Mouse (Mus musculus) WW6 (cell line): ENCODE data around the gene F11r.

Experiments used
- DNase-seq: peaks from one replicate; pipeline ENCODE4 v3.0.0-alpha.2; 2013; ENCODE audit warnings: low read depth, low spot score

Gene F11r

DNA sequence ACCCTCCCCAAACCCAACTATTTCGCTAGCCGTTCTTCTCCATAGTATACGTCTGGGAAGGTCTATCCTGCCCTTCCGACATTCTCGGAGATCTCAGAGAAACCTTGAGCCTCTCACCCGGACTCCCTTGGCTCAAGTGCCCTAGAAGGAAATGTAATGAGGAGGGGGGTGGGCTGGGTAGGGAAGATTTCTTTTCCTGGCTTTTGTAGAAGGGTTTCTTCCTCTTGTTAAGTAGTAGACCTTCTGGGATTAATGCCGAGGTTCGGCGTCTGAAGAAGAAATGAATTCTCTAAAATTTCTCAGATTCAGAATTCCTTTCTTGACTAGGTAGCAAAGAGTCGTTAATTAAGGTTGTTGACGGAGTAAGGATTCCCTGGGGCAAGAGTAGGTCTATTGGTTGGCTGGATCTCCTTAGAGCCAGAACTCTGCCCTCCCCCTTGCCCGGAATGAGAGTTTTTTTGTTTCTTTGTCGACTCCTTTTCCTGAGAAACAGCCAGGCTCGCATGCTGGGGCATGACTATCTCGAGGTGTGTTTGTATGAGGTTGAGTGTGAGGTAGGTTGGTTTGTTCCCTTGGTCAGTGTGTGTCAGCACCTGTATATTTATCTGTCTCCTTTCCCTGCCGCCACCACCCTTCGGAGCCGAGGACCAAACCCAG is 807 bp downstream of the F11r start:
- DNase-seq: no peak

DNA sequence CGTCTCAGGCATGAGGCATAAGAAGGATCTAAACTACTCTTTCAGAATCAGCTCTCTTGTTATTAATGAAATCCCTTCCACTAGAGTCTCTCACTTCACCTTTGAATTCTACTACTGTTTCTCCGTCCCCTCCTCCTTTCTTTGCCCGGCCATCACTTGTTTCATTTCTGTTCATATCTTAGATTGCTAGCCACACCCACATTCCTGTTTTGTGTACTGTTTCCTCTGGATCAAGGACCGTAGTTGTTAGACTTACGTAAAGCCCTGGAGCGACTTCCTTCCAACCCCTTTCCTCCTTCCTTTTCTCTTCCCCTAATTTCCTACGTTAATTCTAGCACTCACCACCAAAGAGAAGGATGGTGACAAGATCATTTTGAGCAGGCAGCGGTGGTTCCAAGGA is 1.7 kb downstream of the F11r start:
- no peak for DNase-seq

DNA sequence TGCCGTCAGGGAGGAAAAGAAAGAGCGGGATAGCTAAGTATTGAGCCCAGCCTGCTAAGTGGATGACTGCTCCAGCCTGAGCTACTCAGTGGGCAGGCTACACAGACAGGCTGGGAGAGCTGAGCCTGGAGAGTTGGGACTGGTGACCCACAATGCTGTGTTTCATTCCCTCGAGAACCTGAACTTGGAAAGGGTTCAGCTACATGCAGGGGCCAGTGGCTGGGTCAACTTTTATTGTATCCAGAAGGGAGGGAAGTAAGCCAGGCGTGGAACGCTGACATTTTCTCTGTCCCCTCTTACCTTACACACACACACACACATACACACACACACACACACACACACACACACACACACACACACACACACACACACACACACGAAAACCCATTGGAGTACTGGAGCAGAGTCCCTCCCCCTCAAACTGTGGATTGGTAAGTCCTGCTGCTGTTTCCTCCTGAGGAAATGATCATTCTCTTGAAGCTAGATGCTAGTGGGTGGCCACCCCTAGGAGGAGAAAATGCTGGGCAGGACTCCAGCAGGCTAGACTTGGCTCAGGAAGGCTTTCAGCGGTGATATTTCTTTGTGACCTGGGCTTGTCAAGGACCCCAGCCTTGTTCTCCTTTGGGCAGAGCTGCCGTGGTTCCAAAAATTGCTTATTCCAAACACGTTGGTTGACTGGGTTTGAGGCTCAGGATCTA is 2.8 kb downstream of the F11r start:
- no peak for DNase-seq

DNA sequence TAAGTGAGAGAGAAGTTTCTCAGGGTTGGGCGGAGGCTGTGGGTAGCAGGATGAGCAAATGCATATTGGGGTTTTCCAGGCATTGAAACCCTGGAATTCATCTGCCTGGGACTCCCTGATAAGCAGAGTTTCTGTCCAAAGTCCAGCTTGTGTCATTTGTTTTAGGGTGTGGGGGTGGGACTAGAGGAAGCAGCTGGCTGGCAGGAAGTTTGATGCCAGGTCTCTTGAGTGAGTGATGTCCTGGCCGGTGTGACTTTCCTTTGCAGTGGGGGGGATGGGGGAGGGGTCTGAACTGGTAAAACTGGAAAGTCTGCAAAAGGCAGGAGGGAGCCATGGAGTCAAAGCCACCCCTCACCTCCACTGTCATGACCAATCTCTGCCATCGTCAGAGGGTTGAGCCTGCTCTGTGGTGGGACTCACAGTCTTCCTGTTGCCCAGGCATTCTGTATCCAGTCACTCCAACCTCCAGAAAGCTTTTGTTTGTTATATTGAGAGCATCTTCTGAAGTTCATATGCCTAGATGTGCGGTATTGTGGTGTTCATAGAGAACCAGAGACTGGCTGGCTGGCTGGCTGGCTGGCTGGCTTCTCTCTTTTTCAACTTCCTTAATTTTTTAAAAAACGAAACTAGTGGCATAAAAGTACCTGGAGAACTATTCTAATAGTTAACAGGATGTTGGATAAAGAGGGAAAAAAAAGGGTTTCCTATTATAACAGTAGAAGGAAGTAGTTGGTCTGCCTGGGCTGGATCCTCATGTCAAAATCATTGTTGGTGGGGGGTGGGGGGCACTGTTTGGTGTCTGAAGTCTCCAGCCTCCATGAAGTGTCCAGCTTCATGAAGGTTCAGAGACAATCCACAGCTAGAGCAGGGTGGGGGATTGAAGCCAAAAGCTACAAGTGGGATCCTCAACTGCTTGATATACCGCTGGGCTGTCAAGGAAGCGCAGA is 4.4 kb downstream of the F11r start:
- DNase-seq: no peak

DNA sequence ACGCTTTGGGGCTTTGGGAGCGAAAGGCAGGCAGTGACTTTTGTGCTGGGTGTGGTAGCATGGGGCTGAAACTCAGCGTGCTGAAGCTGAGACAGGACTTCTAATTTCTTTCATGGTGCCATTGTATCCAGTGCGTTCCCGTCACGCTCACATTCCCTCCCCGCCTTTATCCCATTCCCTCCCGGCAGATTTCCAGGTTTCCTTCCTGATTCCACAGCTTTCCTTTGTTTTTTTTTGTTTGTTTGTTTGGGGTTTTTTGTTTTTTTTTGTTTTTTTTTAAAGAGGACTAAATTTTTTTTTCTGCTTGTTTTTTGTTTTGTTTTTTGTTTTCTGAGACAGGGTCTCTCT is 5.1 kb downstream of the F11r start:
- no peak for DNase-seq

DNA sequence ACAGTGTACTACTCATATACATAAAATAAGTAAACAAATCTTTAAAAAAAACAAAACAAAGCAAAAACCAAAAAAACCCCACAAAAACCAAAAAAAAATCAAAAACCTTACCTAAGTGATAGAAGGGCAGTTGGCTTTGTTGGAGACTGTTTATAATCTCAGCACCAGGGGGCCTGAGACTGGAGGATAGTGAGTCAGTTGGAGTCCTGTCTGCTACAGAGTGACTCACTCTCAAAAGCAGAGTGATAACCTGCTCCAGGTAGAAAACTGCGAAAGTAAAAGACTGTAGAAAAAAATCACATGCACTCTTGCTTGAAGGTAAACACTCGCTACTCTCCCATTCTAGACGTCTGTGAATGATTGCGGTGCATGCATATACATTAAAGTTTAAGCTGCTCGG is 7.7 kb downstream of the F11r start:
- no peak for DNase-seq

DNA sequence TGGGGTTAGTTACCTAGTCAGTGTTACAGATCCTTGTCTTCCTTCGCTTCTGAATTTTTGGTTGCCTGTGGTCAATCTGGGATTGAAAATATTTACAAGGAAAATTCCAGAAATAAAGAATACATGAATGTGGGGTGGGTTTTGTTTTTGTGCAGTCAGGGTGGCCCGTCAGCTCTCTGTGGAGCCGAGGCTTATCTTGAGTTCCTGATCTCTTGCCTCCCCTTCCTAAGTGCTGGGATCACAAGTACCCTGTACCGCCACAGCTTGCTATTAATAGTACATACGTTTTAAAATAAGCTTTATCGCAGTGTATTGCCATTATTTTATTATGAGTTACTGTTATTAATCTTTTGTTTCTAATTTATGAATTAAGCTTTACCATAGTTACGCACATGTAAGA is 9.5 kb downstream of the F11r start:
- no peak for DNase-seq

DNA sequence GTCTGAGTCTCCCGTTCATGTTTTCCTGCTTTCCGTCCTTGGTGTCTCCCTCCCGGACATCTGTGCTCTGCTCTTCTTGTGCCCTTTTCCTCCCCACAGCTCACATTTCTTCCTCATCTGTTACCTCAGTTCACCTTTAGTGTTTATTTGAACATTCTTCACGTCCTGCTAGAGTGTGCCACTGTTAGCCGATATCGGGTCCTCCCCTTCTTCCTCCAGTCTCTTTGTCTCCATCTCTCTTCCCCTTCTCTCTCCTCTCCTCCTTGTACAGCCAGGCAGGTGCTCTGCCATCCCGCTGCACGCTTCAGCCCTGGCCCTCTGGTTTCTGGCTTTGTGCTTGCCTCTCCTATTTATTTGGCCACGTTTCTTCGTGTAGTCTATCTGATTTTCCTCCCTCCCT is 10.4 kb downstream of the F11r start:
- no peak for DNase-seq

DNA sequence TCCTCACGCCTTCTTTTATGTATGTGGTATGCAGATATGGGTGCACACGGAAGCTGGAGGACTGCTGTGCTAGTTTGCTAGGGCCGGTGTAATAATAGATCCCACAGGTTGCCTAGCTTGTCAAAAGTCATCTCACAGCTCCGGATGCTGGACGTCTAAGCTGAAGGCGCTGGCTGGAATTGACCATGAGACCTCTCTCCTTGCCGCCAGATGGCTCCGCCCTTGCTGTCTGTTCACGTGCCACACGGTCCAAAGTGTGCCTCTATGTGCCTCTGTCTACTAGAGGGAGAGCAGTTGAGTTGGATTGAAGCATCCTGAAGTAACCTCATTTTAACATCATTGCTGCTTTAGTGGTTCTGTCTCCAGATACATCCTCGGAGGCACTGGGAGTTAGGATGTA is 12.7 kb downstream of the F11r start:
- DNase-seq: no peak

DNA sequence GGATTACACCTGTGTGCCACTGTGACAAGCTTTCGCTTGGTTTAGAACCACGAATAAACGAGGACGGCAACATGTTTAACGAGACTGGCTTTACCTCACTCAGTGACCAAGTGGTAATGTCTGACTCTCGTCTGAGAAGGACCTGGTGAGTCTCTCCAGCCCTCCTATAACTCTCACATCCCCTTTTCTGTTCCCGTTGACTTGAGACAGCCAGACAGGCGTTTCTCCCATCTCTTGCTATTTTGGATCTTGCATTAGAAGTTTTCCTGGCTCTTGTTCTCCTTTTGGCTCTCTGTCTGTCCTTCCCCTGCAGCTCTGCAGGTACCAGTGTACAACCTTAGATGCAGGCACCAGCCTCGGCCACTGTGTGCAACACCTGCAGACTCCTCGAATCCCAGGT is 13.7 kb downstream of the F11r start:
- no peak for DNase-seq

DNA sequence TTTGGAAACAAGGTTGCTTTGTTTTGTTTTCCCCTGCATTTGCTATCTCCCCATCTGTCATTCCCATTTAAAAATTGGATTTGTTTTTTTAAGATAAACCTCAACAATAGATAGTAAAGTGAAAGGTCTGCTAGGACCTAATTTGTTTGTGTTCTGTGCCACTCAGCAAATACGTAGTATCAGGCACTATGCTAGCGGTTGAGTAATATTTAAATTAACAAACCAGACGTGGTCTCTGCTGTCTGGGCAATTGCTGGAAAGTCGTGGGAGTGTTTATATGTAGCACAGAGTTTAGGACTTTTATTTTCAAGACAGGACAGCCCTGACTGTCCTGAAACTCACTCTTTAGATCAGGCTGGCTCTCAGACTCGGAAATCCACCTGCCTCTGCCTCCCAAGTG is 15.2 kb downstream of the F11r start:
- no peak for DNase-seq

DNA sequence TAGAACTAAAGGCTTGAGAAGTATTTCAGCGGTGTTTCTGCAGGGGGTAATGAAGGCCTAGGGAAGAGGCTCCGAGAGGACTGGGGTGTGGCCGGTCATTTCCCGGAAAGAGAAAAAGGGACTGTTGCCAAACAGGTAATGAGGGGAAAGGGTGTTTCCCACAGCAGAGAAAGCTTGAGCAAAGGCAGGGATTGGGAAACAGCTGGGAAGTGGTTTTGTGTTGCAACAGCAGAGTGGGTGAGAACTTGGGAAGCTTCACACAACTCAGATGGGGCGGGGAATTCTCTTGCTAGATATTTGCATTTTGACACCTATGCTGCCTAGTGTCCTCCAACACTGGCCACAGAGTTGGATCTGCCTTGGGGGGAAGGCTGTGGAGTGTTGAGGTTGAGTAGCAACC is 15.6 kb downstream of the F11r start:
- DNase-seq: no peak

DNA sequence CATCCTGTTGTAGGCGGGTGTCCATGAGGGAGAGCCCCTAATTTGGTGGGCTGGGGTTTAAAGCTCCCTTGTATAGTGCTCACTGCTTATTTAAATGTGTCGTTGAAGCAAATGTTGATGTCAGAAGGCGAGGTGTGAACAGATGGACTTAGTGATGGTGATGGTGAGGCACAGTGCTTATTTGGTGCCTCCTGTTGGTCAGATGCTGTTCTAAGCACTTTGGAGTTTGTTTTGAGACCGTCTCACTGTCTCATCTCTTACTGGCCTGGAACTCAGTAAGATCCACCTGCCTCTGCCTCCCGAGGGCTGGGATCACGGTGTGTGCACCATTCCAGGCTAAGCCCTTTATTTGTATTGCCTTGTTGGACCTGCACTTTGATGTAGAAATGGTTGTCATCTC is 17.6 kb downstream of the F11r start:
- no peak for DNase-seq

DNA sequence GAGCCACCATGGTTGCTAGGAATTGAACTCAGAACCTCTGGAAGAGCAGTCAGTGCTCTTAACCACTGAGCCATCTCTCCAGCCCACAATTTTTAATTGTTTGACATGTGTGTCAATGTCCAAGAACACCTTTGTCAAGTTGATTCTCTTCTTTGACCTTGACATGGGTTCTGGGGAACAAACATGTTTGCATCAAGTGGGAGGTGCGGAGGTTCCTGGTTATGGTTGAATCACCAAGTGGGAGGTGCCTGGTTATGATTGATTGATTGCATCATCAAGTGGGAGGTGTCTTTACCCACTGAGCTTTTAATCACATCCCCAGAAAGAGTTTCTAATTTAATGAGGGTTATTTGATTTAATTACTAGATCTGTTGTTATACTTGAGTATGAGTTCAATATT is 20.2 kb downstream of the F11r start:
- DNase-seq: no peak

DNA sequence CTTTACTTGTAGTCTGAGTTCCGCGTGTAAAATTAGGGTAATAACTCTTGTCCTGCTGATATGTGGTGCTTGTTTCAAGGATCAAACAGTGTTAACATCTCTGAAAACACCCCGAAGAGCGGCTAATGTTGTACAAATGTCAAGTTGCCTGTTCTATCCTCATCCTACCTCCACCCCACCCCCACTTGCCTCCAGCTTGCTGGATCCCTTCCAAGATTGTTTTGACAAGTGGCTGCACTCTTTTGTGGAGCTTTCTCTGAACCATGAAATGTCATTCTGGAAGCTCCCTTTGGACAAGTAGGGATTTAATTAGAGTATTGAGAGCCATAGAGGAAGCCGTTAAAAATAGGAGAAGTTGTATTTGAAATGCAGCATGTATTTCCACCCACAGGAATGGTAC is 22.5 kb downstream of the F11r start:
- DNase-seq: no peak

DNA sequence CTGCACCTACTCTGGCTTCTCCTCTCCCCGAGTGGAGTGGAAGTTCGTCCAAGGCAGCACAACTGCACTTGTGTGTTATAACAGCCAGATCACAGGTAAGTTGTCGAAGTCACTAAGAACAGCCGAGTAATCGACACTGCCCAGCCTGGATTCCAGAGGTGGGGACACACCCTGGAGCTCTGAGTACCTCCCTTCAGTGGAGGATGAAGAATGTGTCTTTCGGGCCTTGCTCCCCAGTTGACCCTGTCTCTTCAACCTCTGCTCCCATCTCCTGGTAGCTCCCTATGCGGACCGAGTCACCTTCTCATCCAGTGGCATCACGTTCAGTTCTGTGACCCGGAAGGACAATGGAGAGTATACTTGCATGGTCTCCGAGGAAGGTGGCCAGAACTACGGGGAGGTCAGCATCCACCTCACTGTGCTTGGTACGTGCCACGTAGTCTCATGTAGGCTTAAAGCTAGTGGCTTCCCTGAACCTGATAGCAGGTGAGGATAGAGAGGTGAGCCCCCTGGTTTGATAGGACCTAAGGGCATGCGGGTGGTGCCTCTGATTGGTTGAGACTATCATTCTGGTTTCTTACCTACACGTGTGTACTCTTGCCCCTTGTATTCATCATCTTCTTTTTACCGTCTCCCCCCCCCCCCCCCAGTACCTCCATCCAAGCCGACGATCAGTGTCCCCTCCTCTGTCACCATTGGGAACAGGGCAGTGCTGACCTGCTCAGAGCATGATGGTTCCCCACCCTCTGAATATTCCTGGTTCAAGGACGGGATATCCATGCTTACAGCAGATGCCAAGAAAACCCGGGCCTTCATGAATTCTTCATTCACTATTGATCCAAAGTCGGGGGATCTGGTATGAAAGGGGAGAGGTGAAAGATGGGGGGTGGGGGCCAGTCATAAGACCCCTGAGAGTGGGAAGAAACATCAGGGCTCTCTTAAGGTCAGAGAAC is 23.5 kb downstream of the F11r start:
- DNase-seq: no peak

DNA sequence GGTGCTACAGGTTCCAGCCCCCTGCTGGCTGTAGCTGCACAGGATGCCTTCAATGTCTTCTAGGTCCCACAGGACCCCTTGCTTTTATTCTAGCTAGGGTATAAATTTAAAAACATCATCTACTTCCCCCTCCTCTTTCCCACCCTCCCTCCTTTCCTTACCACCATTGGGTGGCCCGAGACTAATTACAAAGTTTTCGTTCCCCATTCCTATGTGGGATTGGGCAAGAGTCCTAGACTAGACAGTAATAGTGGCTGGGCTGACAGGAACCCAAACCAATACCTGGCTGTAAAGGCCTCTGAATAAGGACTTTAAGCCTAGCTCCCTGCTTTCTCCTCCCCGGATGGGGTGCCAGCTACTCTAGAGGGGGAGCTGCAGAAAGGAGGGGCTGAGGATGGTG is 25.8 kb downstream of the F11r start:
- DNase-seq: no peak

DNA sequence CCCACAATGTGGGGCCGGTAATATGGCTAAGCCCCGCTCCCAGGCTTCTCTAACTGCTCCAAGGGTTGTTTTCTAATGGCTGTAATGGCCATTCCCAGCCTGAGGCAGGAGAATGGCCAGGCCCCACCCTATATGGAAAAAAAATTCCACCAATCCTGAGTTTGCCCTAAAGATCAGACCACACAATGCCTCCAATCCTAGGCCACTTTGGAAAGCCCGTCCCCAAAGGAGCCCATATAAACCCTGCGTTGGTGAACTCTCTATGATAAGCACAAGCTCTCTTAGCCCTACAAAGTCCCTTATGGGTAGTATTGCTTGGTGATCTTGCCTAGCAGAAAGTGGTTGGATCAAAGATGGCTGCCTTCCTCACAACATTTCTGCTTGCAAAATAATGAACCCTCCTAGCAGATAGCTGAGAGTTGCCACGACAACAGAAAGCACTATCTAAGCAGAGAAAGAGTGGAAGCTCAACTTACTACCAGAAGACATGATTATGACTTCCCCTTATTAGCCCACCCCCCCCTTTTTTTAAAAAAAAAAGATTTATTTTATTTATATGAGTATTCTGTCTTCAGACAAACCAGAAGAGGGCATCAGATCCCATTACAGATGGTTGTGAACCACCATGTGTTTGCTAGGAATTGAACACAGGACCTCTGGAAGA is 28.5 kb downstream of the F11r start:
- no peak for DNase-seq

DNA sequence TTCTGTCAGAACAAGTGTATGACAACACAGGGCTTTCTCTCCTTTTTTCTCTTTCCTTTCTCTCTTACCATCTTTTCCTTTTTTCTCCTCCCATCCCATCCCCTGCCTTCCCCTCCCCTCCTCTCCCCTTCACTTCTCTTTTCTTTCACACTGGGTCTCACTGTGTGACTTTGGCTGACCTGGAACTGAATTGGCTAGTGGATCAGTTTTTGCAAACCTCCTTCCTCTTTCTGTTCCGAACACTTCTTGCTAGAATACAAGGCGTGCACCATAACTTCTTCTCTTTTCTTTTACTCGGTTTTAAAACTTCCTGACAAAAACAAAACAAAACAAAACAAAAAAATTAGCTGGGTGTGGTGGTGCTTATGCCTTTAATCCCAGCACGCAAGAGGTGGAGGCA is 29.2 kb downstream of the F11r start:
- DNase-seq: no peak

DNA sequence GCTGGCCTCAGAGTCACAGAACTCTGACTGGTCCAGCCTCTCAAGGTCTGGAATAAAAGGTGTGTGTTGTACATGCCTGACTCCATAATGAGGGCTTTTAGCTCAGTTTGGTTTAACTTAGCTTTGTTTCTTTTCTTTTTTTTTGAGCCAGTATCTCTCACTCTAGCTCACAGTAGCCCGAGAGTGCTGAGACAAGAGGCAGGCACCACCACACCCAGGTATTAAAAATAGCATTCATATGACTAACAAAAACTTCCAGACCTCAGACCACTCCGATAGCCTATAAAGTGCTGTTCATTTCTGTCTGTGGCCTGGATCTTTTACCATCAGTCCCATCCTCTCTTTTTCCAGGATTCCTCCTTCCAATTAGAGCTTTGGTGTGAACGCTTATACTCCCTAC is 32.3 kb downstream of the F11r start:
- DNase-seq: no peak

DNA sequence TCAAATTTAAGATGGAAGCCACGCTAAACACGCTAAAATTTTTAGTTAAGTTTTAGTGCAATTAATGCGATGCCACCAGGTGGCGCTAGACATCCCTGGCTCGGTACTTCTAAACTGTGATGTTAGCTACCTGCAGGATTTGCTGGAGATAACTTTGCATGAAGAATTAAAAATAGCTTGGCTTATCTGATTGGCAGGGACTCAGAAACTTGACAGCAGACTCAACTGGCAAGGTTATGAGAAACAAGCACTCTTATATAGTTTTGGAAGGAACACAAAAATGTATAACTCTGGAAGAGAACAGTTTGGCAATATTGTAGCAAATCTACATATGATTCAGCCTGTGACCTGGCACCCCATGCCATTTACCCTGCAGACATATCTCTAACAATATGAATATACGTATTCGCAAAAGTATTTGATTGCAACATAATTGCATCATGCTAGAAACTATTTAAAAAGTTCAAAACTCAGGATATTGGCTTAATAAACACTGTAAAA is 33.1 kb downstream of the F11r start:
- DNase-seq: no peak
